Mouse (Mus musculus): ENCODE data around the gene Fam20a.

DNA sequence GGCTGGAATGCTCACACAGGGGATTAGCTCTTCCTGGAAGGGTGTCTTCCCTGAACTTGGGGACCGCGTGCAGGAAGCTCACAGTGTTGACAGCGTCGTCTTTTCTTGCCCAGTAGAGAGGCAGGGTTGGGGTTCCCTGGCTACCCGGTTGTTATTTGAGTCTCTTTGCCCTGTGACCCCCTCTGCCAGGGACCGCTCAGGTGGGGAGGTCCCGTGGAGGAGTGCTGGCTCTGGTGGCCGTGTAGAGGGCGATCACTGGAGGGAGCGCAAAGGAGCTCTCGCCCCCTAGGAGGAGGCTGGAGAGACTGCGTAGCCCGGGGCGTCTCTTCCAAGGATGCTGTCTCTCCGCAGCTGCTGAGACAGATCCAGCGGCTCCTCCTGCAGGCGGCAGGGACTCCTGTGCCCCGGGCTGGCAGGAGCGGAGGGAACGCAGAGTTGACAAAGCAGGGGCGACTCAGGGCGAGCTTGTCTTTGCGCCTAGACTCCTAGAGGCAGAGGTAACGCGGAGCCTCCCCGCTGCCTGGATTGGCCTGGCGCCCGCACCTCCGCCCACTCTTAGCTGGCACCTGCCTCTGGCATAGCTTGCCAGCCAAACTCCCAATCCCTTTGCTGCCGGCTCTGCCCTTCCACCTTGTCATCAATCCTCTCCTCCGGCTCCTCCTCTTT is at the start of gene Fam20a:
- TF ChIP-seq CTCF (IDR thresholded peaks at IDR 0.05; ENCODE audit: low read depth), result 0 out of 2 replicates have a peak, but pooled peaks have one; percentile 2
- TF ChIP-seq EP300 (IDR thresholded peaks at IDR 0.05; ENCODE audit: low read depth), result no peak

Measured in liver, embryonic 14.5 days (tissue).